ENCODE assay signal across 8 mouse cellular contexts in the genomic region with DNA sequence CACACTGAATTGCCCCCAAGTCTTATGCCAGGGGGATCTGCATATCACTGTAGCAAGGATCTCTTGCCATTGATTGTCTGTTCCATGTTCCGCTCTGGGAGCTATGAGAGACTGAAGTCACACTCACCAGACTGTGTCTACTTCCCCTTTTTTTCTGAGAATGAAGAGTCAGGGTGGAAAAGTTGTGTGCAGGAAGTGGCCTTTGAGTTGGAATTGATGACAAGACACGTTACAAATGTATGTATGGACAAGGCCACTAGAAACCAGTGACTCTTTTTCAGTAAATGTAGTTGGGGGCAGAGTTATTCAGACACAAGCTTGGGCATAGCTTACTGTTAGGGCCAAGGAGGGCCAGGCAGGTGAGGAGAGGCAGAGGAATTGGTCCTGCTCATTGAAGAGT.
"Had no signal": no experiment of that assay in that cellular context is flagged by ENCODE, and none has a peak within 500 bp of the region (broad histone marks: within the 10 kb centered on the region; RNA-seq: fewer than 3 reads in every experiment).

No protein-coding gene starts in this region.

- ATAC-seq: midbrain, embryonic 15.5 days had no signal

- H3K4me3 ChIP-seq: limb, embryonic 13.5 days; megakaryocyte, embryonic 14.5 days; midbrain, embryonic 15.5 days; neural tube, embryonic 12.5 days had no signal

- H3K36me3 ChIP-seq: limb, embryonic 13.5 days; midbrain, embryonic 15.5 days; neural tube, embryonic 12.5 days had no signal

- H3K9me3 ChIP-seq: limb, embryonic 13.5 days; megakaryocyte, embryonic 14.5 days; midbrain, embryonic 15.5 days; neural tube, embryonic 12.5 days had no signal

- H3K27me3 ChIP-seq: limb, embryonic 13.5 days; midbrain, embryonic 15.5 days; neural tube, embryonic 12.5 days had no signal

- H3K27ac ChIP-seq: limb, embryonic 13.5 days; liver, embryonic 14.5 days; midbrain, embryonic 15.5 days; neural tube, embryonic 12.5 days had no signal

- H3K9ac ChIP-seq: limb, embryonic 13.5 days; liver, embryonic 14.5 days; midbrain, embryonic 15.5 days; neural tube, embryonic 12.5 days had no signal

- DNase-seq: layer of hippocampus, adult 9-11 months; thymus, adult 18-20 months had no signal

- H3K4me2 ChIP-seq: limb, embryonic 13.5 days; midbrain, embryonic 11.5 days; midbrain, embryonic 15.5 days; neural tube, embryonic 12.5 days had no signal
